Mouse (Mus musculus) lung, adult 2 months (tissue): ENCODE measurements around the gene Nek7. TPM values are rescaled to one million over a fixed set of nuclear protein-coding genes. Genes with fewer than 3 reads are reported as not detected.

ENCODE experiments used
- DNase-seq: peaks from one replicate; pipeline ENCODE4 v3.0.0; 2022
- H3K4me1 ChIP-seq: fragments of 200-500 bp; 2 replicates; pipeline ENCODE4 v1.6.1; 2011; ENCODE audit warnings: low read length; ENCODE audit not compliant: control insufficient read depth, insufficient read depth
- H3K4me3 ChIP-seq: fragments of 200-500 bp; replicated peaks from 2 replicates; pipeline ENCODE3; 2011; ENCODE audit warnings: low read depth, mild to moderate bottlenecking, control low read depth, low read length; ENCODE audit errors: extremely low read depth
- CTCF ChIP-seq: fragments of 200-500 bp; IDR thresholded peaks from 2 replicates; pipeline ENCODE4 v1.5.1; 2011; ENCODE audit warnings: mild to moderate bottlenecking, low read length, control low read depth; ENCODE audit not compliant: insufficient read depth
- POLR2A ChIP-seq: fragments of 200-500 bp; IDR thresholded peaks from 2 replicates; pipeline ENCODE4 v1.6.1; 2011; ENCODE audit warnings: low read depth, mild to moderate bottlenecking, control low read depth, low read length, borderline replicate concordance; ENCODE audit errors: extremely low read depth
- WGBS: fragments of 180-500 bp; shearing (Covaris S2); methylation state at CpG from one replicate; pipeline ENCODE4 v1.1.7; 2018; 5-methylcytosine and 5-hydroxymethylcytosine counted together
- polyA plus RNA-seq: library from polyadenylated mRNA; depleted of rRNA; stranded (reverse); fragments of >200 nt; gene quantifications from 2 replicates; pipeline ENCODE4 v1.2.3, GENCODE M21; 2012

The Nek7 gene
- polyA plus RNA-seq, 1 experiment, result 17.3 TPM

GRCm38 (mm10) chr1:138627804-138628203, 7.9 kb upstream of the Nek7 start:
- TF ChIP-seq POLR2A (no peak), CTCF (no peak)
- DNase-seq, result no peak
- Histone ChIP-seq H3K4me1 (no peaks in the 10 kb centered on the region), H3K4me3 (no peak overlapping the region)
- WGBS, result 75% methylated on average over 3 of the region's 3 CpGs

- no peak overlapping the region for H3K4me3 ChIP-seq
- TF ChIP-seq POLR2A (no peak), CTCF (no peak)
- H3K4me1 ChIP-seq, result no peaks in the 10 kb centered on the region
- WGBS, result 78% methylated on average over 3 of the region's 3 CpGs
- no peak for DNase-seq
Observed at GRCm38 (mm10) chr1:138626288-138626687, 6.3 kb upstream of the Nek7 start.

GRCm38 (mm10) chr1:138623870-138624269, 3.9 kb upstream of the Nek7 start:
- TF ChIP-seq CTCF (no peak), POLR2A (no peak)
- H3K4me3 ChIP-seq, result no peak overlapping the region
- DNase-seq, result no peak
- 47% methylated on average over 1 of the region's 1 CpGs for WGBS
- peaks cover 3% of the 10 kb centered on the region for H3K4me1 ChIP-seq

GRCm38 (mm10) chr1:138622831-138623230, 2.9 kb upstream of the Nek7 start:
- 69% methylated on average over 5 of the region's 5 CpGs for WGBS

GRCm38 (mm10) chr1:138622431-138622830, 2.5 kb upstream of the Nek7 start:
- 68% methylated on average over 3 of the region's 3 CpGs for WGBS
- DNase-seq, result no peak
- Histone ChIP-seq H3K4me1 (peaks cover 3% of the 10 kb centered on the region), H3K4me3 (no peak overlapping the region)
- no peak for TF ChIP-seq POLR2A
- no peak for TF ChIP-seq CTCF

More at GRCm38 (mm10) chr1:138622831-138623230, 2.9 kb upstream of the Nek7 start:
- H3K4me1 ChIP-seq, result peaks cover 3% of the 10 kb centered on the region
- no peak for DNase-seq
- no peak overlapping the region for H3K4me3 ChIP-seq
- TF ChIP-seq CTCF (no peak), POLR2A (no peak)

GRCm38 (mm10) chr1:138619114-138619971, 598 bp downstream of the Nek7 start:
- TF ChIP-seq POLR2A, result peak; percentile 85; the same call in 1 of the 2 replicates
- no peak for TF ChIP-seq CTCF
- peak; percentile 98 for DNase-seq
- under 1% methylated on average over 82 of the region's 83 CpGs for WGBS
- H3K4me1 ChIP-seq, result peaks cover 11% of the 10 kb centered on the region
- peak overlapping the region; percentile 63 for H3K4me3 ChIP-seq

GRCm38 (mm10) chr1:138618012-138618354, 2.0 kb downstream of the Nek7 start:
- 1% methylated on average over 11 of the region's 11 CpGs for WGBS
- Histone ChIP-seq H3K4me1 (peaks cover 11% of the 10 kb centered on the region), H3K4me3 (peak overlapping the region; percentile 49)
- DNase-seq, result peak; percentile 89
- TF ChIP-seq POLR2A (peak; percentile 64; the same call in 1 of the 2 replicates), CTCF (no peak)

GRCm38 (mm10) chr1:138617279-138618011, 2.5 kb downstream of the Nek7 start:
- no peak for TF ChIP-seq POLR2A
- no peak for TF ChIP-seq CTCF
- peaks cover 11% of the 10 kb centered on the region for H3K4me1 ChIP-seq
- H3K4me3 ChIP-seq, result peak overlapping the region; percentile 49
- 17% methylated on average over 17 of the region's 17 CpGs for WGBS
- DNase-seq, result no peak

- no peak for DNase-seq
- H3K4me3 ChIP-seq, result no peak overlapping the region
- no peak for TF ChIP-seq POLR2A
- TF ChIP-seq CTCF, result no peak
- H3K4me1 ChIP-seq, result peaks cover 12% of the 10 kb centered on the region
- 75% methylated on average over 3 of the region's 3 CpGs for WGBS
Observed at GRCm38 (mm10) chr1:138615388-138615787, 4.6 kb downstream of the Nek7 start.
